Mouse (Mus musculus) myocyte (in vitro differentiated cells): ENCODE measurements at regions not wholly inside any gene's neighbourhood (a gene's known extent, or its start where the extent isn't known, plus 50 kb on each side); places are given as distances from the start of the nearest gene placed in this dataset.

Source experiments
- CEBPB ChIP-seq: IDR thresholded peaks from 2 replicates; pipeline ENCODE4 v1.6.1; 2011; ENCODE audit warnings: mild to moderate bottlenecking, moderate library complexity; ENCODE audit not compliant: poor library complexity, insufficient read depth, severe bottlenecking
- E2F4 ChIP-seq: IDR thresholded peaks from one replicate; pipeline ENCODE4 v1.6.1; 2011; ENCODE audit warnings: mild to moderate bottlenecking, control low read depth, moderate library complexity; ENCODE audit not compliant: insufficient read depth
- MYOG ChIP-seq, 3 experiments: IDR thresholded peaks; one replicate each; pipeline ENCODE4 v1.6.1; 2011; ENCODE audit warnings: control low read depth in 2 of 3, low read depth in 2 of 3, mild to moderate bottlenecking in 2 of 3; ENCODE audit not compliant: insufficient read length in 2 of 3, control insufficient read depth in 1 of 3, insufficient read depth in 1 of 3
- POLR2A ChIP-seq: IDR thresholded peaks from one replicate; pipeline ENCODE4 v1.6.1; 2011; ENCODE audit warnings: low read depth, mild to moderate bottlenecking, control low read depth, moderate library complexity; ENCODE audit not compliant: insufficient read length

DNA sequence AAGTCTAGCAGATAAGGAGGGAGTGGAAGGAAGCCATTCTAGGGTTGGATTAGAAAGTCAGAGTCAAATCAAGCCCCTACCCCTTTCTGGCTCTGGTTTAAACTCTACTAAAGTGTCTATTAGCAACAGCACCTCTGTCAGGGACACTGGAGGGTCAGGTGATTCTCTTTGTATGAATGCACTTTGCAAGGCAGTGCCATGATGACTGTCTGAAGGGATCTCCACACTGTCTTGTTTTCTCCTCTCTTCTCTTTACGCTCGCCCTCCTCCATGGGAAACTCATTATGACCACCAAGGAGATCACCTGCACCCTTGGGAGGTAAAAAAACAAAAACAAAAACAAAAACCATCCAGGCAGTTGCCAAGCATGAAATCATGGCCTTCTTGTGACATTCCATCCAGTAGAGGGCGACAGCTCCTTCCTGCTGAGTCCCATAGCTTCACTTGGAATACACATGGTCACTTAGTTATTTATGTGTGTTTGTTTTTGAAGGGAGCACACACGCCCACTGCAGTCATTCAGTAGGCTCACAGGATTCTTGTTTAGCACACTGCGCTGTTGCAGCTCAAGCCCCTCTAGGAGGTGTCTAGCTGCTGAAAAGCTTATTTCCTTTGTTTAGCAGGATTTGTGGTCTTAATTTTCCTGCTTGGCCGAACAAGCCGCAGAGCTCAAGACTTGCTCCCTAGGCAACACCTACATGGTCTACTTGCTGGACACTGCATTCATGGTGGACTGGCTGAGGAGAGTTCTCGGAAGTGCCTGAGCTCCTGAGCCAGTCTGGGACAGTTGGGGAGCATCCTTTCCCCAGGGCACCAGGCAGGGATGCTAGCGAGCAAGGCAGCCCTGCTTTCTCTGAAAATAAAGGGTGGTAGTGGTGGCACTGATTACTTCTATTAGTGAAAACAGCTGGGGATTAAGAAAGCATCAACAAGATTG lies 195.2 kb upstream of the Bmper start:
- TF ChIP-seq E2F4, result no peak
- TF ChIP-seq CEBPB, result no peak
- TF ChIP-seq POLR2A, result no peak
- TF ChIP-seq MYOG (IDR thresholded peaks at IDR 0.05; ENCODE audit: control insufficient read depth in 1 of 3, insufficient read depth in 1 of 3, insufficient read length in 2 of 3, low read depth in 2 of 3), result no peak
